Mouse (Mus musculus) intestine, embryonic 14.5 days (tissue): ENCODE measurements around the gene Fbxw24. TPM values are rescaled to one million over a fixed set of nuclear protein-coding genes. Genes with fewer than 3 reads are reported as not detected.
"Not testable (repeated sequence)": the region's sequence is repeated elsewhere in the genome, so short reads cannot be mapped to it uniquely, and the experiment has no call there.

Experiments
- ATAC-seq: fragments of 200-750 bp; cut with Nextera tagmentation; replicated peaks from 2 replicates; pipeline ENCODE4 v1.8.0; 2017; ENCODE audit warnings: low read depth, moderate number of reproducible peaks, moderate TSS enrichment, moderate library complexity; ENCODE audit not compliant: low FRiP score, low TSS enrichment
- DNase-seq: peaks from one replicate; pipeline ENCODE4 v3.0.0-alpha.2; 2018; ENCODE audit warnings: low spot score
- H3K27ac ChIP-seq: fragments of 300-500 bp; sonication (generic); 2 replicates; pipeline ENCODE4 v1.5.1; 2014; ENCODE audit warnings: low read depth, mild to moderate bottlenecking, control low read depth
- H3K27me3 ChIP-seq: fragments of 300-500 bp; sonication (generic); replicated peaks from 2 replicates; pipeline ENCODE4 v1.6.1; 2014; ENCODE audit warnings: low read length, control low read depth; ENCODE audit not compliant: control insufficient read depth, insufficient read depth
- H3K36me3 ChIP-seq: fragments of 300-500 bp; sonication (generic); 2 replicates; pipeline ENCODE4 v1.6.1; 2014; ENCODE audit warnings: low read length, control low read depth; ENCODE audit not compliant: control insufficient read depth, insufficient read depth
- H3K4me1 ChIP-seq: fragments of 300-500 bp; sonication (generic); replicated peaks from 2 replicates; pipeline ENCODE4 v1.6.1; 2014; ENCODE audit warnings: low read length, control low read depth, mixed read lengths; ENCODE audit not compliant: control insufficient read depth, insufficient read depth
- H3K4me2 ChIP-seq: fragments of 300-500 bp; sonication (generic); 2 replicates; pipeline ENCODE4 v1.6.1; 2014; ENCODE audit warnings: low read length
- H3K4me3 ChIP-seq: fragments of 300-500 bp; sonication (generic); 2 replicates; pipeline ENCODE4 v1.5.1; 2014; ENCODE audit warnings: low read depth, low read length, control low read depth, mixed read lengths
- H3K9ac ChIP-seq: fragments of 300-500 bp; sonication (generic); 2 replicates; pipeline ENCODE4 v1.6.1; 2014; ENCODE audit warnings: mild to moderate bottlenecking, low read length
- H3K9me3 ChIP-seq: fragments of 300-500 bp; sonication (generic); 2 replicates; pipeline ENCODE4 v1.6.1; 2016; ENCODE audit warnings: low read length, control low read depth; ENCODE audit not compliant: control insufficient read depth
- WGBS: fragments of 180-500 bp; shearing (Covaris S2); extraction: QIAGEN DNeasy Blood & Tissue Kit; methylation state at CpG from one replicate; pipeline ENCODE4 v1.1.7; 2014; 5-methylcytosine and 5-hydroxymethylcytosine counted together
- polyA plus RNA-seq: library from polyadenylated mRNA; unstranded; fragments of >200 nt; fragmentation: Nextera tagmentation; extraction: Ambion mirVana; gene quantifications from 2 replicates; pipeline ENCODE4 v1.2.1, GENCODE M21; 2014

Fbxw24 gene
- not detected in 2 replicates for polyA plus RNA-seq

DNA sequence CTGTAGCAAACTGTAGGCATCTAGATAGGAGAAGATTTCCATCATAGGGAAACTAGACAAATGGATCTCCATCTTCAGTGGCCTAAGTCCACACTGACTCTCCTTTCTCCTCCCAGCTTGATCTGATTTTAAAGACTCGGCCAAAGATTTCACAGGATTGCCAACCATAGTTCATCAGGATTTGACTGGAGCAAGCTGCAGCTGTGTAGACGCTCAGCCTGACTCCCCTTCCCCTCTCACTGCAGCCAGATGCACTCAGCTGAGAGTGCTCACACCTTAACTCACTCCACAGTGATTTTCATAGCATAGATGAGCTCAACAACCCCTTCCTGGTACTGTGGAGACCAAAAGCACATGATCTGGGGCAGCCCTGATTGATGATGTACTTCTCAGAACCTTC is at the start of gene Fbxw24:
Gene Fbxw24 (minus strand): TSS at position 101 of the 400 bp plus-strand sequence.
- H3K4me2 ChIP-seq, H3K9ac ChIP-seq, H3K27me3 ChIP-seq, H3K4me3 ChIP-seq, DNase-seq, H3K36me3 ChIP-seq, H3K27ac ChIP-seq, H3K9me3 ChIP-seq, H3K4me1 ChIP-seq, ATAC-seq: not testable (repeated sequence)
- 81% methylated on average over 2 of the region's 2 CpGs for WGBS

DNA sequence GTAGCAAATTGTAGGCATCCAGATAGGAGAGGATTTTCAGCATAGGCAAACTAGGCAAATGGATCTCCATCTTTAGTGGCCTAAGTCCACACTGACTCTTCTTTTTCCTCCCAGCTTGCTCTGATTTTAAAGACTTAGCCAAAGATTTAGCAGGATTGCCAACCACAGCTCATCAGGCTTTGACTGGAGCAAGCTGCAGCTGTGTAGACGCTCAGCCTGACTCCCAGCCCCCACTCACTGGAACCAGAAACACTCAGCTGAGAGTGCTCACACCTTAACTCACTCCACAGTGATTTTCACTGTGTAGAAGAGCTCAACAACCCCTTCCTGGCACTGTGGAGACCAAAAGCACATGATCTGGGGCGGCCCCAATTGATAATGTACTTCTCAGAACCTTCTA is 38.7 kb upstream of the Fbxw24 start, which contains the start of gene Fbxw25:
Gene Fbxw25 (minus strand): TSS at position 101 of the 400 bp plus-strand sequence.
- DNase-seq, ATAC-seq, H3K27me3 ChIP-seq, H3K4me3 ChIP-seq, H3K4me2 ChIP-seq, H3K36me3 ChIP-seq, H3K9ac ChIP-seq, H3K27ac ChIP-seq, H3K4me1 ChIP-seq, H3K9me3 ChIP-seq: not testable (repeated sequence)
- WGBS, result 78% methylated on average over 2 of the region's 2 CpGs

DNA sequence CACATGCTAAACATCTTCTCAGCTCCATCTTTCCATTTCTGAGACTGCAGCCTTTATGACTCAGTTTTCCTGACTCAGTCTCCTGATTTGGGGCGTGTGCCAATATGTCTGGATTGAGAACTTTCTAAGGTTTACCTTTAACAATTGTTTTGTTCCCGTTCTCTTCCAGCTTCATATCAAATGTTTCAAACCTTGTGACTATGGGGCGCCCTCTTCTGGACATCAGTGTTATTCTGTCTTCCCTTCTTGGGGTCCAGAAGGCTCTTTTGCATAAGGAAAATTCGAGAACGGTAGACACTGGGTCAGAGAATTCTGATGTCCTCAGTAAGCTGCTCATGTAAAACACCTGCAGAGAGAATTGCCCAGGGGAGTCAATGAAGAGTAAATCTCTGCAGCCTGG is 19.0 kb downstream of the Fbxw24 start:
- not testable (repeated sequence) for H3K27ac ChIP-seq, H3K9me3 ChIP-seq, H3K4me3 ChIP-seq, H3K27me3 ChIP-seq, H3K9ac ChIP-seq, H3K4me1 ChIP-seq, H3K4me2 ChIP-seq, ATAC-seq, H3K36me3 ChIP-seq
- 40% methylated on average over 5 of the region's 5 CpGs for WGBS
- DNase-seq, result peak; percentile 52

DNA sequence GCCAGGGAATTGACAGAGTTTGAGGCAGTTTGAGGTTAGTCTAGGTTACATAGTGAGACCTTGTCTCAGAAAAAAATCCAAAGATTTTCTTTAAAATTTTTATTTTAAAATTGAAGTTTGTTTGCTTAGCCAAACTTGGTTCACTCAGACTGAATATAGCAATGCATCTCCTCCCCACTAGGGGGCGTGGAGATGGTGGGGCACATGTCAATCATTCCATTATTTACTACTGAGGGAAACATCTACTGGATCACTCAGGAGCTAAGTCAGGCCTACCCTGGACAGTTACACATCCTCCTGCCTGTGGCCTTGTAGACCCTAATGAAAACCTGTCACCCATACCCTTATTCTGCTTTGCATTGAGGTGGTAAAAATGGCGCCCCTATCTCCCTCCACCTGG is 23.7 kb downstream of the Fbxw24 start:
- H3K27me3 ChIP-seq, H3K9ac ChIP-seq, H3K4me1 ChIP-seq, DNase-seq, H3K9me3 ChIP-seq, ATAC-seq, H3K27ac ChIP-seq, H3K4me3 ChIP-seq, H3K36me3 ChIP-seq, H3K4me2 ChIP-seq: not testable (repeated sequence)
- WGBS, result 57% methylated on average over 2 of the region's 2 CpGs

DNA sequence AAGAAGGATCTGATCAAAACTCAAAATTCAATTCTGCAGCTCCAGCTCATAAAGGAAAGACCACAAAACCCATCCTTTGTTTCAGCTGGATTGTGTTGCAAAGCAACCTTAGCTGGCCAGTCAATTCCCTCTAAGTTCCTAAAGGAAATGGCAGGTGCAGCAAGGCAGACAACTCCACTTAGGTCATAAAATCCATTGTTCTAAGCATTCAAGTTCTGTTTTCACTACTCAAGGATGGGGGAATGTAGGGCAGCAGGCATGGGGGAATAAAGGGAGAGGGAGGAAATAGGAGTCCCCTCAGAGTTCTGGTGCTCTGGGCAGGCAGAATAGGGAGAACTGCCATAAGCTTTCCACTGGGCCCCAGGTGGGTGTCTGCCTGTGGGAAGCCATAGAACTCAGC is 28.6 kb downstream of the Fbxw24 start:
- Histone ChIP-seq H3K9me3 (no peaks in the 10 kb centered on the region), H3K4me2 (no peak overlapping the region), H3K4me3 (no peak overlapping the region), H3K36me3 (no peaks in the 10 kb centered on the region), H3K9ac (no peak overlapping the region), H3K27me3 (no peaks in the 10 kb centered on the region), H3K27ac (no peak overlapping the region), H3K4me1 (no peaks in the 10 kb centered on the region)
- ATAC-seq, result no peak
- DNase-seq, result no peak

DNA sequence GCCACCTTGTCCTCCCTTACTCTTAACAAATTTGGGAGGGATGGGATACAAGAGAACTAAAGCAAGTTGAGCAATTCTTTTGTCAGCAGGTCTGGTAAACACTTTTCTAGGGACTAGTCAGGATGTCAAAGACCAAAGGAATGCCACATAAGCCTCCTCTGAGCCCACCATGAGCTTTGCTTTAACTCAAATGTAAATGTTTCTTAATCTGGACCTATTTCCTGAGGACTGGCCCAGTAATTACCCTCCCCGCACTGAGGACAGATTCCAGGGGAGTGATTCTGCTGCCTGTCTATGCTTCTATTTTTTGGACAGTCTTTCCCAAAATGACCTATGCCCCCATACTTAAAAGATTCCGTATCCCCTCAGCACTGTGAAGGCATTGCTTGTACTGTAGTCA is 31.0 kb downstream of the Fbxw24 start:
- WGBS, result 87% methylated on average over 2 of the region's 2 CpGs
- no peak overlapping the region for H3K27ac ChIP-seq

DNA sequence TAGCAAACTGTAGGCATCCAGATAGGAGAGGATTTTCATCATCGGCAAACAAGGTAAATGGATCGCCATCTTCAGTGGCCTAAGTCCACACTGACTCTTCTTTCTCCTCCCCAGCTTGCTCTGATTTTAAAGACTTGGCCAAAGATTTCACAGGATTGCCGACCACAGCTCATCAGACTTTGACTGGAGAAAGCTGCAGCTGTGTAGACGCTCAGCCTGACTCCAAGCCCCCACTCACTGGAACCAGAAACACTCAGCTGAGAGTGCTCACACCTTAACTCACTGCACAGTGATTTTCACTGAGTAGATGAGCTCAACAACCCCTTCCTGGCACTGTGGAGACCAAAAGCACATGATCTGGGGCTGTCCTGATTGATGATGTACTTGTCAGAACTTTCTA is 57.7 kb downstream of the Fbxw24 start, which contains the start of gene Fbxw15:
Gene Fbxw15 (minus strand): TSS at position 101 of the 400 bp plus-strand sequence.
- not testable (repeated sequence) for H3K4me3 ChIP-seq, H3K4me2 ChIP-seq, H3K9me3 ChIP-seq, H3K27ac ChIP-seq, H3K36me3 ChIP-seq, H3K9ac ChIP-seq, H3K4me1 ChIP-seq, H3K27me3 ChIP-seq, ATAC-seq, DNase-seq
- 91% methylated on average over 4 of the region's 4 CpGs for WGBS

More for the DNA sequence above, 31.0 kb downstream of the Fbxw24 start:
- Histone ChIP-seq H3K4me2 (no peak overlapping the region), H3K9ac (no peak overlapping the region), H3K27me3 (no peaks in the 10 kb centered on the region), H3K4me3 (no peak overlapping the region), H3K36me3 (no peaks in the 10 kb centered on the region), H3K9me3 (no peaks in the 10 kb centered on the region), H3K4me1 (no peaks in the 10 kb centered on the region)
- DNase-seq (no peak), ATAC-seq (no peak)

DNA sequence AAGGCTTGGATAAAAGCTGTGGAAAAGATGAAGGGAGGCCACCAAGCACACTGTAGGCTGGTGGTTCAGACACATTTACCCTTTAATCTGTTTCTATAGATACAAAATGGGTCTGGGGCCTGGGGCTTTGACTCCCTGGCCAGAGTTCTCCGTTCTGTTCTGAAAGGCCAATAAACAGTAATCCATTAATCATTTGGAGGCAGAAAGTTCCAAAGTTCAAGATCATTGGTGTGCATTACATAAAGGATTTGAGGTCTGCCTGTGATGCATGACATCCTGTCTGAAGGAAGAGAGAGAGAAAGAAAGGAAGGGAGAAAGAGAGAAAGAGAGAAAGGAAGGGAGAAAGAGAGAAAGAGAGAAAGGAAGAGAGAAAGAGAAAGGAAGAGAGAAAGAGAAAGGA is 60.3 kb downstream of the Fbxw24 start:
- H3K4me3 ChIP-seq, result no peak overlapping the region
- H3K27ac ChIP-seq, result no peak overlapping the region
- H3K9me3 ChIP-seq, result no peaks in the 10 kb centered on the region
- 24% methylated on average over 1 of the region's 1 CpGs for WGBS
- H3K36me3 ChIP-seq, result no peaks in the 10 kb centered on the region
- ATAC-seq, result no peak
- H3K9ac ChIP-seq, result no peak overlapping the region
- DNase-seq, result no peak
- no peaks in the 10 kb centered on the region for H3K27me3 ChIP-seq
- H3K4me2 ChIP-seq, result no peak overlapping the region
- no peaks in the 10 kb centered on the region for H3K4me1 ChIP-seq

DNA sequence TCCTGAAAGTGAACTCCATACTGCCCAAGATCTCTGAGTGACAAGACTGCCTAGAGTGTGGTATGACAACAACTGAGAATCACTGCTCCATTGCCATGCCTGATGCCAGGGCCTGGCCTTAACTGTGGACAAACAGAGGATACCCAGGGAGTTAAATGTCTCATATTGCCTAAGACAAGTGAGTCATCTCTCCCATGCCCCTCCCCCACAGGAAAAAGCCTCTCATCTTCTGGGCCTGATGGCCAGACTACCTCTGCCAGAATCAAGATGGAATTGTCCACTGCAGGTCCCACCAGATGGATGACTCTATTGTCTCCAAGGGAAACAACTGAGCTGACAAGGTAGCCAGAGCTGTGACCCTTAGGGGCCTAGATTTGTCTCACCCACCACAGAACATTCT is 63.8 kb downstream of the Fbxw24 start:
- H3K4me1 ChIP-seq, H3K36me3 ChIP-seq, H3K27me3 ChIP-seq, H3K9ac ChIP-seq, H3K9me3 ChIP-seq, DNase-seq, ATAC-seq, H3K27ac ChIP-seq, H3K4me2 ChIP-seq, H3K4me3 ChIP-seq: not testable (repeated sequence)
